Mouse (Mus musculus) 3T3-L1 (cell line): ENCODE measurements at regions not wholly inside any gene's neighbourhood (a gene's known extent, or its start where the extent isn't known, plus 50 kb on each side); places are given as distances from the start of the nearest gene placed in this dataset.

Experiments used
- DNase-seq: peaks from one replicate; pipeline ENCODE4 v3.0.0-alpha.2; 2015; ENCODE audit warnings: low read depth, low spot score

GRCm38 (mm10) chr5:149338016-149338696 lies 73.4 kb upstream of the Medag start:
- no peak for DNase-seq

- DNase-seq, result no peak
These were observed 72.9 kb upstream of the Medag start for GRCm38 (mm10) chr5:149338697-149339078.

GRCm38 (mm10) chr5:149340361-149340760 lies 71.2 kb upstream of the Medag start:
- DNase-seq, result peak; percentile 89

- no peak for DNase-seq
These were observed 70.1 kb upstream of the Medag start for GRCm38 (mm10) chr5:149341461-149341860.

GRCm38 (mm10) chr5:149343610-149344527 lies 67.7 kb upstream of the Medag start:
- DNase-seq, result no peak

GRCm38 (mm10) chr5:149344528-149344855 lies 67.1 kb upstream of the Medag start:
- DNase-seq, result no peak

GRCm38 (mm10) chr5:149345161-149345560 lies 66.4 kb upstream of the Medag start:
- DNase-seq, result no peak

GRCm38 (mm10) chr5:149349685-149350084 lies 61.9 kb upstream of the Medag start:
- no peak for DNase-seq

GRCm38 (mm10) chr5:149353039-149353655 lies 58.4 kb upstream of the Medag start:
- peak; percentile 97 for DNase-seq

- DNase-seq, result no peak
These were observed 57.0 kb upstream of the Medag start for GRCm38 (mm10) chr5:149354448-149355115.

- no peak for DNase-seq
These were observed 56.4 kb upstream of the Medag start for GRCm38 (mm10) chr5:149355131-149355530.

- DNase-seq, result no peak
These were observed 54.6 kb upstream of the Medag start for GRCm38 (mm10) chr5:149356970-149357369.
